Mouse (Mus musculus): ENCODE results near the gene Pcsk1n. TPM values are rescaled to one million over a fixed set of nuclear protein-coding genes. Genes with fewer than 3 reads are reported as not detected.

Pcsk1n gene
- 18.0 and 23.4 TPM in 2 replicates for polyA plus RNA-seq (2014; fragmentation: Nextera tagmentation; extraction: Ambion mirVana)

GRCm38 (mm10) chrX:7919601-7920383, at the start of gene Pcsk1n:
TSS of gene Pcsk1n (plus strand) at chrX:7919822.
- H3K27me3 ChIP-seq (ENCODE audit: control insufficient read depth, insufficient read depth, low read length), result peaks cover 9% of the 10 kb centered on the region
- 16% methylated on average over 35 of the region's 40 CpGs for WGBS
- ATAC-seq (replicated peaks; ENCODE audit: low FRiP score) (peak; percentile 89), DNase-seq (ENCODE audit: low spot score) (peak; percentile 83)
- peak within 1 kb of the TSS; percentile 31 for H3K4me3 ChIP-seq (ENCODE audit: low read depth, low read length)
- peak within 1 kb of the TSS; percentile 20; the same call in 1 of the 2 replicates for H3K9ac ChIP-seq (ENCODE audit: low read length)
- H3K9me3 ChIP-seq (ENCODE audit: control insufficient read depth, low read length), result no peaks in the 10 kb centered on the region
- no peaks in the 10 kb centered on the region for H3K4me1 ChIP-seq (replicated peaks; ENCODE audit: control insufficient read depth, insufficient read depth, low read length)
- peak within 1 kb of the TSS; percentile 48 for H3K4me2 ChIP-seq (ENCODE audit: low read depth, low read length, severe bottlenecking)
- H3K27ac ChIP-seq (ENCODE audit: low read depth, low read length), result peak within 1 kb of the TSS; percentile 46
- H3K36me3 ChIP-seq (ENCODE audit: control insufficient read depth, insufficient read depth, low read length), result no peaks in the 10 kb centered on the region

- H3K27me3 ChIP-seq (ENCODE audit: control insufficient read depth, insufficient read depth, low read length), result no peaks in the 10 kb centered on the region
- WGBS, result 21% methylated on average over 3 of the region's 3 CpGs
- ATAC-seq (replicated peaks; ENCODE audit: low FRiP score), result no peak
- no peak overlapping the region for H3K9ac ChIP-seq (ENCODE audit: low read length)
- no peaks in the 10 kb centered on the region for H3K9me3 ChIP-seq (ENCODE audit: control insufficient read depth, low read length)
- no peak overlapping the region for H3K4me2 ChIP-seq (ENCODE audit: low read depth, low read length, severe bottlenecking)
- H3K4me1 ChIP-seq (replicated peaks; ENCODE audit: control insufficient read depth, insufficient read depth, low read length), result no peaks in the 10 kb centered on the region
- DNase-seq (ENCODE audit: low spot score), result no peak
- no peak overlapping the region for H3K27ac ChIP-seq (ENCODE audit: low read depth, low read length)
- no peak overlapping the region for H3K4me3 ChIP-seq (ENCODE audit: low read depth, low read length)
- H3K36me3 ChIP-seq (ENCODE audit: control insufficient read depth, insufficient read depth, low read length), result no peaks in the 10 kb centered on the region; the same call in 1 of the 2 replicates
Observed at GRCm38 (mm10) chrX:7869826-7870225, 49.8 kb upstream of the Pcsk1n start.

GRCm38 (mm10) chrX:7878007-7878419, 41.6 kb upstream of the Pcsk1n start, which contains the start of gene Pim2:
TSS of gene Pim2 (plus strand) at chrX:7878262.
- Histone ChIP-seq H3K27me3 (ENCODE audit: control insufficient read depth, insufficient read depth, low read length) (no peaks in the 10 kb centered on the region), H3K9me3 (ENCODE audit: control insufficient read depth, low read length) (no peaks in the 10 kb centered on the region), H3K4me1 (replicated peaks; ENCODE audit: control insufficient read depth, insufficient read depth, low read length) (peaks cover 3% of the 10 kb centered on the region; the same call in 1 of the 2 replicates), H3K27ac (ENCODE audit: low read depth, low read length) (no peak within 1 kb of the TSS), H3K4me2 (ENCODE audit: low read depth, low read length, severe bottlenecking) (peak within 1 kb of the TSS; percentile 91), H3K9ac (ENCODE audit: low read length) (peak within 1 kb of the TSS; percentile 45), H3K36me3 (ENCODE audit: control insufficient read depth, insufficient read depth, low read length) (no peaks in the 10 kb centered on the region; the same call in 1 of the 2 replicates), H3K4me3 (ENCODE audit: low read depth, low read length) (peak within 1 kb of the TSS; percentile 41)
- WGBS, result 12% methylated on average over 36 of the region's 38 CpGs
- DNase-seq (ENCODE audit: low spot score) (peak; percentile 88), ATAC-seq (replicated peaks; ENCODE audit: low FRiP score) (peak; percentile 90)

GRCm38 (mm10) chrX:7878495-7878894, 41.1 kb upstream of the Pcsk1n start:
- peak; percentile 25; the same call in 1 of the 2 replicates for ATAC-seq (replicated peaks; ENCODE audit: low FRiP score)
- peaks cover 3% of the 10 kb centered on the region; the same call in 1 of the 2 replicates for H3K4me1 ChIP-seq (replicated peaks; ENCODE audit: control insufficient read depth, insufficient read depth, low read length)
- peak overlapping the region; percentile 45; the same call in 1 of the 2 replicates for H3K9ac ChIP-seq (ENCODE audit: low read length)
- no peak overlapping the region for H3K27ac ChIP-seq (ENCODE audit: low read depth, low read length)
- 21% methylated on average over 21 of the region's 21 CpGs for WGBS
- no peaks in the 10 kb centered on the region for H3K9me3 ChIP-seq (ENCODE audit: control insufficient read depth, low read length)
- peak overlapping the region; percentile 41 for H3K4me3 ChIP-seq (ENCODE audit: low read depth, low read length)
- H3K4me2 ChIP-seq (ENCODE audit: low read depth, low read length, severe bottlenecking), result peak overlapping the region; percentile 91
- no peaks in the 10 kb centered on the region; the same call in 1 of the 2 replicates for H3K36me3 ChIP-seq (ENCODE audit: control insufficient read depth, insufficient read depth, low read length)
- DNase-seq (ENCODE audit: low spot score), result no peak
- no peaks in the 10 kb centered on the region for H3K27me3 ChIP-seq (ENCODE audit: control insufficient read depth, insufficient read depth, low read length)

- no peaks in the 10 kb centered on the region for H3K27me3 ChIP-seq (ENCODE audit: control insufficient read depth, insufficient read depth, low read length)
- 19% methylated on average over 11 of the region's 11 CpGs for WGBS
Observed at GRCm38 (mm10) chrX:7879819-7880218, 39.8 kb upstream of the Pcsk1n start.

GRCm38 (mm10) chrX:7883841-7884567, 35.6 kb upstream of the Pcsk1n start, which contains the start of gene Slc35a2:
TSS of gene Slc35a2 (plus strand) at chrX:7884028.
- Histone ChIP-seq H3K27me3 (ENCODE audit: control insufficient read depth, insufficient read depth, low read length) (no peaks in the 10 kb centered on the region), H3K27ac (ENCODE audit: low read depth, low read length) (peak within 1 kb of the TSS; percentile 74), H3K36me3 (ENCODE audit: control insufficient read depth, insufficient read depth, low read length) (no peaks in the 10 kb centered on the region), H3K9ac (ENCODE audit: low read length) (peak within 1 kb of the TSS; percentile 40), H3K4me2 (ENCODE audit: low read depth, low read length, severe bottlenecking) (peak within 1 kb of the TSS; percentile 61), H3K9me3 (ENCODE audit: control insufficient read depth, low read length) (no peaks in the 10 kb centered on the region), H3K4me1 (replicated peaks; ENCODE audit: control insufficient read depth, insufficient read depth, low read length) (peaks cover 3% of the 10 kb centered on the region; the same call in 1 of the 2 replicates), H3K4me3 (ENCODE audit: low read depth, low read length) (peak within 1 kb of the TSS; percentile 53)
- WGBS, result 19% methylated on average over 45 of the region's 49 CpGs
- peak; percentile 83 for DNase-seq (ENCODE audit: low spot score)
- peak; percentile 89 for ATAC-seq (replicated peaks; ENCODE audit: low FRiP score)

More at GRCm38 (mm10) chrX:7879819-7880218, 39.8 kb upstream of the Pcsk1n start:
- peak overlapping the region; percentile 91; the same call in 1 of the 2 replicates for H3K4me2 ChIP-seq (ENCODE audit: low read depth, low read length, severe bottlenecking)
- ATAC-seq (replicated peaks; ENCODE audit: low FRiP score) (peak; percentile 63), DNase-seq (ENCODE audit: low spot score) (peak; percentile 79)
- H3K36me3 ChIP-seq (ENCODE audit: control insufficient read depth, insufficient read depth, low read length), result no peaks in the 10 kb centered on the region
- H3K9me3 ChIP-seq (ENCODE audit: control insufficient read depth, low read length), result no peaks in the 10 kb centered on the region
- peaks cover 3% of the 10 kb centered on the region; the same call in 1 of the 2 replicates for H3K4me1 ChIP-seq (replicated peaks; ENCODE audit: control insufficient read depth, insufficient read depth, low read length)
- H3K9ac ChIP-seq (ENCODE audit: low read length), result no peak overlapping the region
- no peak overlapping the region for H3K27ac ChIP-seq (ENCODE audit: low read depth, low read length)
- peak overlapping the region; percentile 41; the same call in 1 of the 2 replicates for H3K4me3 ChIP-seq (ENCODE audit: low read depth, low read length)

GRCm38 (mm10) chrX:7898211-7898610, 21.4 kb upstream of the Pcsk1n start:
- WGBS, result 30% methylated on average over 13 of the region's 13 CpGs
- no peak for DNase-seq (ENCODE audit: low spot score)
- Histone ChIP-seq H3K9me3 (ENCODE audit: control insufficient read depth, low read length) (no peaks in the 10 kb centered on the region), H3K27ac (ENCODE audit: low read depth, low read length) (no peak overlapping the region), H3K27me3 (ENCODE audit: control insufficient read depth, insufficient read depth, low read length) (no peaks in the 10 kb centered on the region), H3K4me3 (ENCODE audit: low read depth, low read length) (peak overlapping the region; percentile 50), H3K36me3 (ENCODE audit: control insufficient read depth, insufficient read depth, low read length) (no peaks in the 10 kb centered on the region), H3K9ac (ENCODE audit: low read length) (peak overlapping the region; percentile 58; the same call in 1 of the 2 replicates), H3K4me1 (replicated peaks; ENCODE audit: control insufficient read depth, insufficient read depth, low read length) (no peaks in the 10 kb centered on the region; the same call in 1 of the 2 replicates), H3K4me2 (ENCODE audit: low read depth, low read length, severe bottlenecking) (peak overlapping the region; percentile 50)
- ATAC-seq (replicated peaks; ENCODE audit: low FRiP score), result no peak

All from forebrain, embryonic 11.5 days (tissue).